Mouse (Mus musculus) R1 (cell line): Measurements from ENCODE around the gene Mtmr6.

Experiments used
- DNase-seq: peaks from one replicate; pipeline ENCODE4 v3.0.0-alpha.2; 2018; ENCODE audit warnings: low read depth, low spot score

Mtmr6 gene

DNA sequence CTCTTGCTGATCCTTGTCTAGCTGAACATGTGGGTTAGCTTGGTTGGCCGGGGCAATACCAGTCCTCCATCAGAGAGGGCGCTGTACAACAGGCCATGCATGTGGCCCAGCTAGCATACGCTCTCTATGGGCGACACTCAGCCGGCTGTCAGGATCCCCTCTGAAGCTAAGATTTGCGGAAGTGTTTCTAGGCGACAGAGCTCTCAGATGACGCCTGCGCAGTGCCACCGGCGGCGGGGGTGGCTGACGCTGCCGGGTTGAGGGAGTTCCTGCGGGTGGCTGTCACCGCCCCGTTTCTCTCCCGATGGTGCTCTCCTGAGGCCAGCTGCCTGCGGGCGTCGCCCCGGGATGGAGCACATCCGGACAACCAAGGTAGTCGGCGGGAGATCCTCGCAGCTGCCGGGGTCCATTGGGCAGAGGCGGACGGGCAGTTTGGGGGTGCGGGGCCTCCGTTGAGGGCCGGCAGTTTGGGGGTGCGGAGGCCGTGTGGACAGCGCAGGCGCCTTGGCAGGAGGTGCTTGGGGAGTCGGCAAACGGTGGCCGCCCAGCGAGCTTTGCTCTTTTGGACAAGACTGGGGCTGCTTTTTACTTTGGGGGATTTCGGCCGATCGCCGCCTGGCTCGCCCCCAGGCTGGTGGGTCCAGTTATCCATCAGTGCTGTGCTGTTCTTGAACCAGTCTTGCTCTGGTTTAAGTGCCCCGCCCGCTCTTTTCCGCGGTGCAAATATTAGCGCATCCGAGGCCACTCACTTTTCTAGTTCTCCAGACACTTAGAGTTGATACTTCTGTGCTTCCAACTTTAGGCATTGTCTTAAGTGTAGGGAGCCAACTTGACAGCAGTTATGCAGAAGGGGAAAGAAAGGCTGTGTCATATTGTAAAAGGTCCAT is at the start of gene Mtmr6:
Gene Mtmr6 (plus strand): TSS at position 239 of the 887 bp plus-strand sequence.
- DNase-seq, result peak; percentile 99

DNA sequence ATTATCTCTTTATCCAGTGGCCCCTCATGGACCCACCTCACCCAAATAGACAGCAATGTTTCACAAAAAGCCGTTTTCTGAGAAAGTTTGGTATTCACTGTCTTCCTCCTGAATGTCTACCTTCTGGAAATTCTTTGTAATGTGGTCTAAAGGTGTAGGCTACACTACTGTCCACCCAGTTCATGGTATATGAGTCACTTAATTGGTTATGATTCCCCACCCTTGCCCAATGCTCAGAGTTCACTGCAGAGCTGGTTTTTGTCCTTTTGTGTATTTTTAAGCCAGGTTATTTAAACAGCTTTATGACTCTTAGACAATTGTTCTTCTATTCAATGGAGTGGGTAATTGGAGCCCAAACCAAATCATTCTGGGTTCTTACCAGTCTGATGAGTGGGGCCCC is 48.9 kb upstream of the Mtmr6 start:
- DNase-seq, result no peak

DNA sequence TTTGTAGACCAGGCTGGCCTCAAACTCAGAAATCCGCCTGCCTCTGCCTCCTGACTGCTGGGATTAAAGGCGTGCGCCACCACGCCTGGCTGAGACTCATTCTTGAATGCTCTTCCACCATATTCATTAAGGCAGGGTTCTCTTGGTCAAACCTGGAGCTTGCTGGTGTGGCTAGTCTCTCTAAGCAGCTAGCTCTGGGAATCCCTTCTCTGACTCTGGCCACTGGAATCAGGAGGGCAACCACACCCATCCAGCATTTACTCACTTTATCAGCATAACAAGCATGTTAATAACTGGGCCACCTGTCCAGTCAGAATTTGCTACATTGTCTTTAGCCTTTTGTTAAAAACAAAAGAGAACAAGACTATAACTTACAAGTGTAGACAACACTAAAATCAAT is 47.4 kb upstream of the Mtmr6 start:
- DNase-seq, result peak; percentile 74

DNA sequence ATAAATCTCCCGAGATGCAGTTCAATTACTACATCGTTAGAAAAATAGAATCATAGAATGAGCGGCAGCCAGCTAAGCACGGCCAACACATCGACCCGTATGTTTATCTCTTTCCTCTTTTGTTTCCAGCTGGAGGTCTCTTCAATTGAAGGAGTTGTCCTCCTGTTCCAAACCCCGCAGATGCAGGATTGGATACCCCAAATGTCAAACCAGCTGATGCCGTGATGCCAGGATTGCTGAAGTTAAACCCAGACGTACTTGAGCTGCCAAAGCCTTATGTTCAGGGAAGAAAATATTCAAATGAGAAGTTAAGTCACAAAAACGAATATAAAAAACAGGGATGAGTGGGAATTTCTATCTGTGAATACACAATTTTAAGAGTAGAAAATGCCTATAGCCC is 45.1 kb upstream of the Mtmr6 start:
- DNase-seq, result no peak

DNA sequence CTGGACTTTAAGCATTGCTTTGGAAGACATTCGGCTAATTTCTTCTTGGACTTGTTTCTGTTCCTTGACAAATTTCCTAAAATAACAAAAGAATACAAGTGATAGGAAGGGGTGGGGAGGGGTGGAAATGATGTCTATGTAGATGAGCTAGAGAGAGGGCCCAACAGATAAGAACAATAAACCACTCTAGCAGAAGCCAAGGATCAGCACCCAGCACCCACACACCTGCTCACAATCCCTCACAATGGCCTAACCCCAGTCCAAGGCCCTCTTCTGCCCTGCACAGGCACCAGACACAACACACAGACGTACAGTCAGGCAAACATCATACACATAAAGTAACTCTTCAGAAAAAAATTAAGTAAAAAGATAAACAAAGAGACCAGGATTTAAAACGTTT is 26.5 kb upstream of the Mtmr6 start:
- DNase-seq, result no peak

DNA sequence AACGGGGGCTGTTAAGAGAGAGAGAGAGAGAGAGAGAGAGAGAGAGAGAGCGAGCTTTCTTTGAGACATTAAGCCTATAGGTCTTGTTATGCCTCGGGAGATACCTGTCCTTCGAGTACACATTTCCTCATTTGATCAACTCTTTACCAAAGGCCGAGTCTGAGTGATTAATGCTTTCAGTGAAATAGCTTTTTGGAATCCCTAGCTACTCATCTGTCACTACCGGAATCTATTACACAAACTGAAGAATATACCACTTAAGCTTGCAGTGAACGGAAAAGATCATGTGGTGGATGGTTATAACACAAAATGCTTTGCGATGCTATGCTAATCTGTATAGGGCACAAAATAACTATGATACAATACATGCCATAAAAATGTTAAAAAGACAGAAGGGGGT is 14.7 kb upstream of the Mtmr6 start:
- no peak for DNase-seq

DNA sequence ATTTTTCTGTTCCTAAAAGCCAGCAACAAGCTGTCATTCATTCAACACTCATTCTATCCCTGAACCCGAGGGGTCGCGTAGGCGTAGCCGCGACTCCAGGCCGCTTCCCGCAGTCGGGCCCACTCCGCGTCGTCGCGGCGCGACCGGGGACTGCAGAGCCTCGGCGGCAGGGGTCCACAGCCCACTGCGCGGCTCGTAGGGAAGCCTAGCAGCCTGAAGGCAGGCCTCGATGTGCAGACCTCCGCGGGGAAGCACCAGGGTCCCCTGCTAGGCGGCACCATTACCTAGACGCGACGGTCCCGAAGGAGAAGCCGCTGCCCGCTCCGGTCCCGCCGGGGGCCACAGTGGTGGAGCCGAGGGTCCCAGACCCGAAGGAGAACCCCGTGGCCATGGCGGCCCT is 14.1 kb upstream of the Mtmr6 start:
- peak; percentile 64 for DNase-seq

DNA sequence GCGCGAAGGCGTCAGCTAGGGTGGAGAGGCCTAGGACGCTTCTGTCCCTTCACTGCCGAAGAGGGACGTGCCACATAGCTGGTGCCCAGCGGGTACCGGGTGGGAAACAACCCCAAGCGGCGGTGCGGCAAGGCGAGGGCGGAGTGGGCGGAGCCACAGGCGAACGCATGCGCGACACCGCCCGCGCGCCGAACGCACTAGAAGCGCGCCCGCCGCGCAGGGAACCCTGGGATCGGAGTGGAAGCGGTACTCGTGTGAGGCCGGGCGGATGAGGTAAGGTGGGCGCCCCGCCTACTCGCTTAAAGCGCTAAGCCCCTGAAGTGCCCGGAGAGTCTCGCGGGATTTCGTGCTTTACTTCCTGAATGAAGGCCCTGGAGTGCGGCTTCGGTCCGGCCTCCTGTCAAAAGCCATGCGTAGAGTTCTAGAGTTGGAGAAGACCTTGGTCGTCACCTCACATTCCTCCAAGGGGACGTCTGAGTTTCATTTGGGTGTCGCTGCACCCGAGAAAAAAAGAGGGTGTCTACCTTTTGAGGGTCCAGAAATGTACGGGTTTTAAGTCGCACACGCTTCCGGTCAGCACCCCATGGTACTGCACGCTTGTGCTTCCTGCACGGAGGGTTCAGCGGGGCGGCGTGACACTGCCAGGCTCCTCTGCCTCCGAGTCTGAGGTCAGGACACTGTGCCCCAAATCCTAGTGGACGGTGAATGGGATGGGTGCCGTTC is 13.6 kb upstream of the Mtmr6 start, which contains the start of the genes Nupl1 and Gm49336:
Gene Nupl1 (minus strand): TSS at position 151 of the 723 bp plus-strand sequence.
Gene Gm49336 (minus strand): TSS at position 227 of the 723 bp plus-strand sequence.
- DNase-seq, result peak; percentile 99

DNA sequence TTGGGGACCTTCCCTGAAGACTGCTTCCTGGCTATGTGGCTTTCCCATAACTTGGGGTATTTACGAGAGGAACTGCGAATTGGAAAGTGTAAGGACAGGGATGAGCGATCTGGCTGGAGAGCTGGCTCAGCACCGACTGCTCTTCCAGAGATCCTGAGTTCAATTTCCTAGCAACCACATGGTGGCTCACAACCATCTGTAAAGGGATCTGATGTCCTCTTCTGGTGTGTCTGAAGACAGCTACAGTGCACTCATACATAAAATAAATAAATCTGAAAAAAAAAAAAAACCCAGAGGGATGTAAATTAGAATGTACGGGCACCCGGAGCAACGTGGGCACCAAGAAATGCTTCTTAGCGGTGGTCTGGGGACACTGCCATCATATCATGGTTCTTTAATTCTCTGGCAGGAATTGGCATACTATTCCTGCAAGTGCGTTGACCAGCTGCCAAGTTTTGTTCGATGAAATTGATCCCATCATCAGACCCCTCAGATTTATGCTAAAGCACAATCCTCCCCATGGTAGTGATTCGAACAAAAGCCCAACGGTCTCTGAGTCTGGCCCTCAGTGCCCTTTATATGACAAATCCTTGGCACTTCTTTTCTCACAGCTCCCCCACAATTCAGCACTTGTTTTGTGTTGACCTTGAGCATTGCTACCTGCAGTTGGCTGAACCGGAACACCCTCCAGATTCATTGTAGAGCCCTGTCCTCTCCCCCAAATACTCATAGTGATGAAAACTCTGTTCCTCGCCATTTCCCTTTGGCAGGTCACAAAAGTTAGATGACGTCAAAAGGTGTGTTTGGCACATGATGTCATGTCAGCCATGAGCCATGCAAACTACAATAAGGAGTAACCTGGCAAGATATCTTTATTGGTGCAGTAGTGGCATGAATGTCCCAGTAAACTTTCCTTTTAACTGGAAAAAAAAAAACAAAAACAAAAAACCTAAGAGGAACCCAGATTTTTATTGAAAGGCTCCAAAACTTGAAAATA is 12.7 kb upstream of the Mtmr6 start:
- peak; percentile 30 for DNase-seq

DNA sequence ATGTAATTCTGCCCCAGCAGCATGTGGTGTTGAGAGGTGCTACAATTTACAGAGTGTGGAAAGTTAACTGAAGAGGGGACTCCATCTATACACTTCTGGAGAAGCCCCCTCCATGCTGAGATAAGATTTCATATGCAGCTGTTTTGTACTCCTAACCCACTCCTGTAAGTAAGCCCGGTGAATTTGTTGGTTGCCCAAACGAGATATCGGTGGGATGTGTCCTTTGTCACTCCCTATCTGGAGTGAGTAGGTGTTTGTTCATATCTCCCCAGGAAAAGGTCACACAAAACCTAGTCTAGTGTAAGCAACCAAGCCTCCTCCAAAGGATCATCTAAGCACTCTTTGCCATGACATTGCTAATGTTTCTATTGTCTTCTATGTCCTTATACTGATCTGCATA is 11.6 kb upstream of the Mtmr6 start:
- DNase-seq, result no peak

DNA sequence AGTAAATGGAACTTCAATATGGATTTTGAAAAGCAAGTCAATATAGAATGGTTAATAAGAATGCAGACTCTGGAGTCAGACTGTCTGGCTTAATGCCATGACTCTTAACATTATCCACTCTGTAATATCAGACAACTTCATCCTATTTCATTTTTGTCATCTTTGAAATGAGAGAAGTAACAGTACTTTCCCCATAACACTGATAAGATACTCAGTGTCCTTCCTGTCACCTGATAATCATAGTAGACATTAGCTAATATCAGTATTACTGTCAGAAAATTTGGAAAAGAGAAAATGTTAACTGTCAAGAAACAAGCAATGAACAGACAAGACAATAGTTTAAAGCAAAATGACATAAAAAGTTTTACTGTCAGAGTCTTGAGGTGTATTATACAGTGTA is 10.3 kb upstream of the Mtmr6 start:
- no peak for DNase-seq

DNA sequence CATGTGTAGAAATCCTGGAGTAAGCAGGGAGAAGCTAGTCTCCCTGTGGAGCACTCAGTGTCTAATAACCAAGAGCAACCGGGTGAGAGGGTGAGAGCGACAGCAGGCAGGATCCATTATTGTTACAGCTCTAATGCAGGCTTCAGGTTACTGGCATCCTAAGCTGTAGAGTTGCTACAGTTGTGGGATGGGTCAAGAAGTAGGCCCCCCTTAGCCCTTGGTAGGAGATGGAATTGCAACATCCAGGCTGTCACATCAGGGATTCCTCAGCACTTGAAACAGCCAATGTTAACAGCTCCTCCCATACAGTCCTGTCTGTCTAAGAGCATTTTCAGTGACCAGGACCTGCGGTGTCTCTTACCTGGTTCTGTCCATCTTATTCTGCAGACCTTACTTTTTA is 8.7 kb upstream of the Mtmr6 start:
- peak; percentile 54 for DNase-seq

DNA sequence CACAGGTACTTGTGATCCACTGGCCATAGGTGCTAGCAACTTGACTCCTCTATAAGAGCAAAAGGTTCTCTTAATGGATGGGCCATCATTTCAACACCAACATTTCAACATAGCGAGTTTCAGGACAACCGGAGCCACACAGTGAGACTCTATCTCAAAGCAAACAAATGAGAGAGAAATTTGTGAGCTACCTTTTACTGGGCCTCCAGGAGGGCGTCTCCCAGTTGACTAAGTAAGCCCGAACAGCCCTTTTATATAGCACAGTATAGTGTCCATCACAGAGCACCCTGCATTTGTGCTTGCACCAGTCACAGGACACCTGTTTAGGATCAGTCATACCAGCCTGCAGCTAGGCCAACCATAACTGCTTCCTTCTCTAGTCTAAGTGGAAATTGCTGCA is 7.9 kb upstream of the Mtmr6 start:
- DNase-seq, result no peak

DNA sequence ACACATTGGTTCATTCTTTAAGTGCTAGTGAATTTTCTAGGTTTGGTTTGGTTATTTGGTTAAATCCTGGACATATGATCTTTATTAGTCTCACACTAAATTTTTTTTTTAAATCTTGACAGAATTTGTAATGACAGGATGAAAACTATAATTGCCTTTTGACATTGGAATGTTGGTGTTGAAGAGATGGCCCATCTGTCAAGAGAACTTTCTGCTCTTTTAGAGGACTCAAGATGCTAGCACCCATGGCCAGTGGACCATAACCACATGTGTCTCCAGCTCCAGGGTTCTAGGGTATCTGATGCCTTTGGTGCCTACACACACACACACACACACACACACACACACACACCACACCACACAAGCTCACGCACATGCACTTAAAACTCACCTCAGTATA is 7.2 kb upstream of the Mtmr6 start:
- no peak for DNase-seq

DNA sequence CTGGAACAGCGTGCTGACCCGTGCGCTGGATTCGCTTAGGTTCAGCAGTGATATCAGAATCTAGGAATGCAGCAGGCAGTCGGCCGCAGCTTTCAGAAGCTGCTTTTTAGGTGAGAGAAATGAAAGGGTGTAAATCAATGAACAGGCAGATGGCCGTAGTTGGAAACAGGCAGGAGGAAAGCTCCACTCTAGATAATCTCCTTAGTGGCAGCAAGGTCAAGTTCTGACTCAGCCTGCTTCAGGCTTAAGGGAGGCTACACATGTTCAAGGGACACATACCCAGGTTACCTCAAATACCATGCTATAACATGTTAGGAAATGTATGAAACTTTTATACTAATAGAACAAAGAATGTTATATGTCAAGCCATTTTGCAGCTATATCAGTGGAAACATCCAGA is 2.7 kb upstream of the Mtmr6 start:
- DNase-seq, result peak; percentile 18

DNA sequence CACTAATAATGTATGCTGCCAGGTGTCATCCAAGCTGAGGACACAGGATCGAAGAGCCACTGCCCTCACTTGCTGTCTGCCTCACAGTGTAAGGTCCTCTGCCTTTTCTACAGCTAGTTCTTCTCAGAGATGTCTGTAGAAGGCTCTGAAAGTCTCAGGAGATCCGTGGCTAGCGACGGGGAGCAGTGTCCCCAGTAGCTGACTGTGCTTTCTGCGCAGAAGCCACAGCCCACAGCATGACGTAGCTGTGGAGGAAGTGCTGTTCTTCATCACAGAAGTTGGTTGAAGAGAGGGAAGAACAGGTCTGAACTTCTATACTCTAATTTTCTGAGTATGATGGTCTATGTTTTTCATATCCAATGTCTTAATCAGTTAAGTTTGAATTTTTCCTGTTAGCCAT is 4.3 kb downstream of the Mtmr6 start:
- no peak for DNase-seq

DNA sequence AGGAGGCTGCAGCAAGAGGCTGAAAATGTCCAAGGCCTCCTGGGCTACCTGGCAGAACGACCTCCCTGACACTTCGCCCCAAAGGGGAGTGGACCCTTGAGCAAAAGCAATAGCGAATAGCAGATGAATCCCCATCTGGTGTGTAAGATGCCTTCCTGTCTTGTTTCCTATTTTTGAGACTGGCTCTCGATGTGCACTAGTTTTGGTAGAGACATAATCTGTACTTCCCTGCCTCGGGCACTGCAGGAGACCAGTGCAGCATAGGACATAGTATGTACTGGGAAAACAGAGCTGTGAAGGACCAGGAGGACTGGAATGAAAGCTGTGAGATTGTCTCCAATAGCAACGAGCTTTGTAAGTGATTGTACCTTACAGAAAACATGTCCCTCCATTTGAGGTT is 8.3 kb downstream of the Mtmr6 start:
- no peak for DNase-seq

DNA sequence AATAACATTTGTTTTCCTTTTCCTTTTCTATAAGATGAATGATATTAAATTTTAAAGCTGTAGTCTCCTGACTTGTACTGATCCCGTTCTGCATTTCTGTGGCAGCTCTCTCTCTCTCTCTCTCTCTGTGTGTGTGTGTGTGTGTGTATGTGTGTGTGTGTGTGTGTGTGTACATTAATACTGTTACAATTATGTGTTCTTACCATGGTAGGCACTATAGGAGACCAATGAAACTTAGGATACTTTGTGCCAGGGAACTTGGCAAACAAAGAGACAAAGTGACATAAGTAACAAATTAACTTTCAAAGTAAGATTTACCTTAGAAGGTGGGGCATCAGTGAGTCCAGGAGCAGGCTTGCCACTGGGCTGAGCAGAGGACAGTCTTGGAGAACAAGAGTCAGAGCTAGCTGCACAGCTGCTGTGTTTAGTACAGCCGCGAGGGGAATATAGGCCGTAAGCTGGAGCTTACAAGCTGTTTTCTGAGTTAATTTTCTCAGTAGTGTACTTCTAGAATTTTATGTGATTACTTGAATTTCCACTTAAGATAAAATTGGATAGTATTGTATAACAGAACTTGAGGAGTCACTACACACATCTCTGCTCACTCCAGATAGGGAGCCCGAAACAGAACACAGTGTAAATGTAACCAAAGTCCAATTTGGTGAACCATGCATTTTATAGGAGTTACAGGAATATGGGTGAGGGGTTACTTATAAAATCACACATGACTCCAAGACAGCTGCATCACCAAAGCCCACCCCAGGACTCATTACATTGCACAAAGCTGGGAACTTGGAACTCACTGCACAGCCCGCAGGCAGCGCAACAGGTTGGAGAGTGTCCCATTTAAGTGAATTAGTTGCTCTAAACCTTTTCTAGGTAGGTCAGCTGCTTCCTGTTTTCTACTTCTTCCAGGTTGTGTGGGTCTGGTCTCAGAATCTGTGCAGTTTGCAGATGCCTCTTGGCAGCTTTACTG is 10.6 kb downstream of the Mtmr6 start:
- no peak for DNase-seq

DNA sequence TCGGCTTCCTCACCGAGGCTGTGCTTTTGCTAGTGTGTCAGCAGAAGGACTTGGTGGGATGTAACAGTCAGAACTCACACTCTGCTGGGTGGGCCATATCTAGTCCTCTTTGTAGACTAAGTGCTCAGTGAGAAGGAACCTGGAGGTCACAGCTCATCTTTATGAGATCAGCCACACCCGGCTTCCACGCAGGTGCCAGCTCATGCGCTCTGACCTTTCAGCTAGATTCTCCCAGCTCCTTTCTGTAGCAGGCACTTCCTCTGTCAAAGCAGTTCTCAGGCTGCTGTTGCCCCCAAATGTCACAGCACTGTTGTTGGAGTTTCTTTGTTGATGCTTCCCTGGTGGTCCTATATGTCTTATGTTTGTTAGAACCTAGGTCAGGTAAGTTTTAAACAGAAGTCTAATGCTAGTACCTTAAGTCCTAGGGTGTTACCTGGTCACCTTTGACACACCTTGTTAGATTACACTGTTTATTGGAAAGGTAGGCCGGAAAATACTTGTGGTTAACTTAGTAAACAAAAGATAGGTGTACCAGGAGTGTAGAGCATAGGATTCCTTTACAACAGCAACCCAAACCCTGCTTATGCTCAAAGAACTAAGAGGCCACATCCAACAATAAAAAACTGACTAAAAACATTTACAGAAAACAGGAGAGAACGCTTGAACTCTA is 21.3 kb downstream of the Mtmr6 start:
- no peak for DNase-seq

DNA sequence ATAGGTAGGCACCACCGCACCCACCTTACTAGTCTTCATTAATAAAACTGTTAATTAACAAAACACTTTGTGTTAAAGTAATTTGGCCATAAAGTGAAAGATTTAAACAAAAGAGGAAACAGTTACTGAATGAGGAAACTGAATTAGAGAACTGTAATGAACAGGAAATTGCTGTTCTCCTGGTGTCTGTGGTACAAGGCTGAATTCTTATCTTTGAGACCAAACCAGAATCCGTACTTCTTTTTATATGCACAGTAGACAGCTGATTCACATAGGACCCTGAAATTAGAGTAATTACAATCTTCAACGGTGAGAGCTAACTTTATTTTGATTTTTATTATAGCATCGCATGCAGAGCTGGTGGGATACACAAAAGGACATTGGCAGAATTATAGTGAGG is 25.3 kb downstream of the Mtmr6 start:
- DNase-seq, result no peak
